Mouse (Mus musculus): ENCODE data around the gene Cux2. TPM values are rescaled to one million over a fixed set of nuclear protein-coding genes. Genes with fewer than 3 reads are reported as not detected.

Cux2 gene
- total RNA-seq, 1 experiment from 2014 or later, result under 0.01 TPM

- no peak for ATAC-seq (ENCODE audit: extremely low read depth, insufficient number of reproducible peaks, low FRiP score, poor library complexity, severe bottlenecking)
Measured at GRCm38 (mm10) chr5:121944021-121944790, 105.7 kb downstream of the Cux2 start.

GRCm38 (mm10) chr5:121943472-121943871 is 106.4 kb downstream of the Cux2 start:
- ATAC-seq (ENCODE audit: extremely low read depth, insufficient number of reproducible peaks, low FRiP score, poor library complexity, severe bottlenecking), result no peak

- no peak for ATAC-seq (ENCODE audit: extremely low read depth, insufficient number of reproducible peaks, low FRiP score, poor library complexity, severe bottlenecking)
Measured at GRCm38 (mm10) chr5:121938065-121938849, 111.6 kb downstream of the Cux2 start.

- no peak for ATAC-seq (ENCODE audit: extremely low read depth, insufficient number of reproducible peaks, low FRiP score, poor library complexity, severe bottlenecking)
Measured at GRCm38 (mm10) chr5:121930261-121930660, 119.6 kb downstream of the Cux2 start.

- ATAC-seq (ENCODE audit: extremely low read depth, insufficient number of reproducible peaks, low FRiP score, poor library complexity, severe bottlenecking), result no peak
Measured at GRCm38 (mm10) chr5:121928362-121929000, 121.4 kb downstream of the Cux2 start.

GRCm38 (mm10) chr5:121926543-121926814 is 123.4 kb downstream of the Cux2 start:
- ATAC-seq (ENCODE audit: extremely low read depth, insufficient number of reproducible peaks, low FRiP score, poor library complexity, severe bottlenecking), result no peak

GRCm38 (mm10) chr5:121925751-121926542 is 124.0 kb downstream of the Cux2 start:
- ATAC-seq (ENCODE audit: extremely low read depth, insufficient number of reproducible peaks, low FRiP score, poor library complexity, severe bottlenecking), result no peak

- no peak for ATAC-seq (ENCODE audit: extremely low read depth, insufficient number of reproducible peaks, low FRiP score, poor library complexity, severe bottlenecking)
Measured at GRCm38 (mm10) chr5:121925291-121925690, 124.6 kb downstream of the Cux2 start.

GRCm38 (mm10) chr5:121924423-121924822 is 125.5 kb downstream of the Cux2 start:
- no peak for ATAC-seq (ENCODE audit: extremely low read depth, insufficient number of reproducible peaks, low FRiP score, poor library complexity, severe bottlenecking)

GRCm38 (mm10) chr5:121922942-121923826 is 126.7 kb downstream of the Cux2 start:
- no peak for ATAC-seq (ENCODE audit: extremely low read depth, insufficient number of reproducible peaks, low FRiP score, poor library complexity, severe bottlenecking)

- no peak for ATAC-seq (ENCODE audit: extremely low read depth, insufficient number of reproducible peaks, low FRiP score, poor library complexity, severe bottlenecking)
Measured at GRCm38 (mm10) chr5:121919216-121919615, 130.7 kb downstream of the Cux2 start.

GRCm38 (mm10) chr5:121916813-121917212 is 133.1 kb downstream of the Cux2 start:
- ATAC-seq (ENCODE audit: extremely low read depth, insufficient number of reproducible peaks, low FRiP score, poor library complexity, severe bottlenecking), result no peak

- ATAC-seq (ENCODE audit: extremely low read depth, insufficient number of reproducible peaks, low FRiP score, poor library complexity, severe bottlenecking), result no peak
Measured at GRCm38 (mm10) chr5:121913999-121914398, 135.9 kb downstream of the Cux2 start.

GRCm38 (mm10) chr5:121909226-121909985 is 140.5 kb downstream of the Cux2 start:
- ATAC-seq (ENCODE audit: extremely low read depth, insufficient number of reproducible peaks, low FRiP score, poor library complexity, severe bottlenecking), result no peak

GRCm38 (mm10) chr5:121905671-121906070 is 144.2 kb downstream of the Cux2 start:
- no peak for ATAC-seq (ENCODE audit: extremely low read depth, insufficient number of reproducible peaks, low FRiP score, poor library complexity, severe bottlenecking)

- no peak for ATAC-seq (ENCODE audit: extremely low read depth, insufficient number of reproducible peaks, low FRiP score, poor library complexity, severe bottlenecking)
Measured at GRCm38 (mm10) chr5:121904799-121905198, 145.1 kb downstream of the Cux2 start.

GRCm38 (mm10) chr5:121902809-121903745 is 146.8 kb downstream of the Cux2 start:
- ATAC-seq (ENCODE audit: extremely low read depth, insufficient number of reproducible peaks, low FRiP score, poor library complexity, severe bottlenecking), result no peak

Measured in neutrophil, adult 5-6 weeks (primary cell).